Mouse (Mus musculus): ENCODE measurements around the gene Rasl2-9. TPM values are rescaled to one million over a fixed set of nuclear protein-coding genes. Genes with fewer than 3 reads are reported as not detected.
"Not testable (repeated sequence)": the region's sequence is repeated elsewhere in the genome, so short reads cannot be mapped to it uniquely, and the experiment has no call there.

The Rasl2-9 gene
- polyA plus RNA-seq, 1 experiment from 2014 or later: 0.31 TPM

GRCm38 (mm10) chr7:5079365-5080009 lies 46.3 kb downstream of the Rasl2-9 start:
- H3K27me3 ChIP-seq (replicated peaks); H3K9me3 ChIP-seq; H3K4me1 ChIP-seq (replicated peaks): not testable (repeated sequence)
- Histone ChIP-seq H3K9ac (peak overlapping the region; percentile 99; the same call in 1 of the 2 replicates), H3K4me2 (replicated peaks) (peak overlapping the region; percentile 68), H3K36me3 (peaks cover 29% of the 10 kb centered on the region), H3K27ac (peak overlapping the region; percentile 95), H3K4me3 (replicated peaks) (peak overlapping the region; percentile 99)
- peak; percentile 23 for ATAC-seq
- 32% methylated on average over 8 of the region's 13 CpGs for WGBS

GRCm38 (mm10) chr7:5076931-5077330 lies 48.8 kb downstream of the Rasl2-9 start:
- H3K36me3 ChIP-seq: peaks cover 48% of the 10 kb centered on the region
- WGBS: 65% methylated on average over 2 of the region's 2 CpGs
- no peak overlapping the region for H3K9ac ChIP-seq

GRCm38 (mm10) chr7:5074984-5075383 lies 50.8 kb downstream of the Rasl2-9 start:
- WGBS: 96% methylated on average over 5 of the region's 5 CpGs
- Histone ChIP-seq H3K4me2 (replicated peaks) (no peak overlapping the region), H3K4me3 (replicated peaks) (no peak overlapping the region), H3K4me1 (replicated peaks) (no peaks in the 10 kb centered on the region), H3K36me3 (peaks cover 55% of the 10 kb centered on the region), H3K27me3 (replicated peaks) (no peaks in the 10 kb centered on the region), H3K9me3 (no peaks in the 10 kb centered on the region), H3K9ac (no peak overlapping the region), H3K27ac (no peak overlapping the region)
- ATAC-seq: no peak

More at GRCm38 (mm10) chr7:5076931-5077330, 48.8 kb downstream of the Rasl2-9 start:
- Histone ChIP-seq H3K4me2 (replicated peaks) (no peak overlapping the region), H3K27me3 (replicated peaks) (no peaks in the 10 kb centered on the region), H3K4me3 (replicated peaks) (no peak overlapping the region), H3K27ac (no peak overlapping the region), H3K4me1 (replicated peaks) (peaks cover 4% of the 10 kb centered on the region), H3K9me3 (no peaks in the 10 kb centered on the region)
- ATAC-seq: no peak

Other genes starting within 250 kb of the Rasl2-9 start
- gene Isoc2a, start 248.8 kb downstream of the Rasl2-9 start, polyA plus RNA-seq (2015; fragmentation: Nextera tagmentation; extraction: Ambion mirVana): 0.68 and 1.0 TPM in 2 replicates
- not detected in 2 replicates for gene Gm36210, start 219.4 kb downstream of the Rasl2-9 start, polyA plus RNA-seq (2015; fragmentation: Nextera tagmentation; extraction: Ambion mirVana)
- 2.9 and 3.4 TPM in 2 replicates for gene Zfp628, start 210.7 kb downstream of the Rasl2-9 start, polyA plus RNA-seq (2015; fragmentation: Nextera tagmentation; extraction: Ambion mirVana)
- 3.0 and 3.5 TPM in 2 replicates for gene Nat14, start 203.9 kb downstream of the Rasl2-9 start, polyA plus RNA-seq (2015; fragmentation: Nextera tagmentation; extraction: Ambion mirVana)
- 2.7 and 3.5 TPM in 2 replicates for gene Ssc5d, start 200.2 kb downstream of the Rasl2-9 start, polyA plus RNA-seq (2015; fragmentation: Nextera tagmentation; extraction: Ambion mirVana)
- 0.23 and 0.39 TPM in 2 replicates for gene Sbk2, start 161.5 kb downstream of the Rasl2-9 start, polyA plus RNA-seq (2015; fragmentation: Nextera tagmentation; extraction: Ambion mirVana)
- gene Sbk3, start 154.8 kb downstream of the Rasl2-9 start, polyA plus RNA-seq (2015; fragmentation: Nextera tagmentation; extraction: Ambion mirVana): not detected in 2 replicates
- gene Zfp579, start 129.8 kb downstream of the Rasl2-9 start, polyA plus RNA-seq (2015; fragmentation: Nextera tagmentation; extraction: Ambion mirVana): 22.2 and 24.6 TPM in 2 replicates
- 20.2 and 21.4 TPM in 2 replicates for gene Zfp524, start 111.5 kb downstream of the Rasl2-9 start, polyA plus RNA-seq (2015; fragmentation: Nextera tagmentation; extraction: Ambion mirVana)
- gene Fiz1, start 111.3 kb downstream of the Rasl2-9 start, polyA plus RNA-seq (2015; fragmentation: Nextera tagmentation; extraction: Ambion mirVana): 37.0 and 38.5 TPM in 2 replicates
- 1.6 TPM in 2 replicates for gene Gm44973, start 110.5 kb downstream of the Rasl2-9 start, polyA plus RNA-seq (2015; fragmentation: Nextera tagmentation; extraction: Ambion mirVana)
- gene Zfp865, start 105.6 kb downstream of the Rasl2-9 start, polyA plus RNA-seq (2015; fragmentation: Nextera tagmentation; extraction: Ambion mirVana): 5.5 and 5.6 TPM in 2 replicates
- 13.4 TPM in 2 replicates for gene Ccdc106, start 105.4 kb downstream of the Rasl2-9 start, polyA plus RNA-seq (2015; fragmentation: Nextera tagmentation; extraction: Ambion mirVana)
- not detected in 2 replicates for gene 4632433K11Rik, start 91.8 kb downstream of the Rasl2-9 start, polyA plus RNA-seq (2015; fragmentation: Nextera tagmentation; extraction: Ambion mirVana)
- 6.0 and 6.5 TPM in 2 replicates for gene Zfp784, start 87.5 kb downstream of the Rasl2-9 start, polyA plus RNA-seq (2015; fragmentation: Nextera tagmentation; extraction: Ambion mirVana)
- gene Zfp580, start 74.4 kb downstream of the Rasl2-9 start, polyA plus RNA-seq (2015; fragmentation: Nextera tagmentation; extraction: Ambion mirVana): 22.2 and 25.0 TPM in 2 replicates
- 126 and 130 TPM in 2 replicates for gene U2af2, start 63.8 kb downstream of the Rasl2-9 start, polyA plus RNA-seq (2015; fragmentation: Nextera tagmentation; extraction: Ambion mirVana)
- gene Epn1, start 45.7 kb downstream of the Rasl2-9 start, polyA plus RNA-seq (2015; fragmentation: Nextera tagmentation; extraction: Ambion mirVana): 62.4 and 66.5 TPM in 2 replicates
- not detected in 2 replicates for gene Rfpl4, start 9.0 kb downstream of the Rasl2-9 start, polyA plus RNA-seq (2015; fragmentation: Nextera tagmentation; extraction: Ambion mirVana)
- not detected in 2 replicates for gene Vmn1r55, start 23.7 kb upstream of the Rasl2-9 start, polyA plus RNA-seq (2015; fragmentation: Nextera tagmentation; extraction: Ambion mirVana)
- gene Vmn1r56, start 70.8 kb upstream of the Rasl2-9 start, polyA plus RNA-seq (2015; fragmentation: Nextera tagmentation; extraction: Ambion mirVana): not detected in 2 replicates
- not detected in 2 replicates for gene Vmn1r57, start 92.5 kb upstream of the Rasl2-9 start, polyA plus RNA-seq (2015; fragmentation: Nextera tagmentation; extraction: Ambion mirVana)
- gene Gm5065, start 224.6 kb upstream of the Rasl2-9 start, polyA plus RNA-seq (2015; fragmentation: Nextera tagmentation; extraction: Ambion mirVana): not detected in 2 replicates
- not detected in 2 replicates for gene Nlrp2, start 225.1 kb upstream of the Rasl2-9 start, polyA plus RNA-seq (2015; fragmentation: Nextera tagmentation; extraction: Ambion mirVana)